Mouse (Mus musculus) c-Kit-positive CD71-positive TER-119-positive erythroid progenitor cells, embryonic 14.5 days (primary cell): ENCODE measurements around the gene Phf5a.
"Not testable (repeated sequence)": the region's sequence is repeated elsewhere in the genome, so short reads cannot be mapped to it uniquely, and the experiment has no call there.

ENCODE experiments used
- DNase-seq: peaks from one replicate; pipeline ENCODE4 v3.0.0-alpha.2; 2013; ENCODE audit warnings: low spot score

Phf5a gene

GRCm38 (mm10) chr15:81871604-81872261 lies at the start of gene Phf5a:
Gene Phf5a (minus strand): TSS chr15:81871911.
- DNase-seq = peak; percentile 96

- DNase-seq = no peak
These were observed 49.5 kb upstream of the Phf5a start for GRCm38 (mm10) chr15:81921255-81921654.

GRCm38 (mm10) chr15:81920546-81921217 lies 49.0 kb upstream of the Phf5a start:
- no peak for DNase-seq

- DNase-seq = no peak
These were observed 47.4 kb upstream of the Phf5a start for GRCm38 (mm10) chr15:81919062-81919461.

- peak; percentile 71 for DNase-seq
These were observed 46.1 kb upstream of the Phf5a start for GRCm38 (mm10) chr15:81917621-81918463.

GRCm38 (mm10) chr15:81917201-81917600 lies 45.5 kb upstream of the Phf5a start:
- DNase-seq = no peak

GRCm38 (mm10) chr15:81915663-81916062 lies 44.0 kb upstream of the Phf5a start:
- DNase-seq = no peak

- DNase-seq = no peak
These were observed 43.0 kb upstream of the Phf5a start for GRCm38 (mm10) chr15:81914668-81915067.

- no peak for DNase-seq
These were observed 40.8 kb upstream of the Phf5a start for GRCm38 (mm10) chr15:81912498-81912897.

- not testable (repeated sequence) for DNase-seq
These were observed 37.1 kb upstream of the Phf5a start for GRCm38 (mm10) chr15:81908767-81909166.

- no peak for DNase-seq
These were observed 36.2 kb upstream of the Phf5a start for GRCm38 (mm10) chr15:81907953-81908352.

- peak; percentile 74 for DNase-seq
These were observed 33.2 kb upstream of the Phf5a start for GRCm38 (mm10) chr15:81904939-81905338.

- DNase-seq = no peak
These were observed 27.0 kb upstream of the Phf5a start for GRCm38 (mm10) chr15:81898751-81899150.

GRCm38 (mm10) chr15:81897607-81898285 lies 26.0 kb upstream of the Phf5a start:
- no peak for DNase-seq

GRCm38 (mm10) chr15:81896407-81896806 lies 24.7 kb upstream of the Phf5a start:
- DNase-seq = no peak

GRCm38 (mm10) chr15:81894002-81894401 lies 22.3 kb upstream of the Phf5a start:
- no peak for DNase-seq

- DNase-seq = peak; percentile 79
These were observed 20.3 kb upstream of the Phf5a start for GRCm38 (mm10) chr15:81891822-81892580.

- DNase-seq = peak; percentile 37
These were observed 19.6 kb upstream of the Phf5a start for GRCm38 (mm10) chr15:81891140-81891802.

GRCm38 (mm10) chr15:81889175-81889574 lies 17.5 kb upstream of the Phf5a start:
- DNase-seq = no peak

- DNase-seq = no peak
These were observed 15.3 kb upstream of the Phf5a start for GRCm38 (mm10) chr15:81886795-81887550.
